Comparison of ENCODE assay signal across 46 mouse cellular contexts in the genomic region with DNA sequence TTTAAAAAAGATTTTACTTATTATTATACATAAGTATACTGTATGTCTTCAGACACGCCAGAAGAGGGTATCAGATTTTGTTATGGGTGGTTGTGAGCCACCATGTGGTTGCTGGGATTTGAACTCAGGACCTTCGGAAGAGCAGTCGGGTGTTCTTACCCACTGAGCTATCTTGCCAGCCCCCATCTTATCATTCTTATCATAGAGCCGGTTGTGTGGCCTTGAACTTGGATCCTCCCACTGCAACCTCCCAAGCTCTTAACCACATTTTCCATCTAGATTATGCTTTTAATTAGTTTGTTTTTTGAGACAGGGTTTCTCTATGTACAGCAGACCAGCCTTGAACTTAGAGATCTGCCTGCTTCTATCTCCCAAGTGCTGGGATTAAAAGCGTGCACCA. TPM values are rescaled to one million over a fixed set of nuclear protein-coding genes. Genes with fewer than 3 reads are reported as not detected.
"Had no signal": no experiment of that assay in that cellular context is flagged by ENCODE, and none has a peak within 500 bp of the region (broad histone marks: within the 10 kb centered on the region; RNA-seq: fewer than 3 reads in every experiment).

No protein-coding gene starts in this region.

- ATAC-seq: lung, postnatal 0 days; midbrain, embryonic 13.5 days; midbrain, embryonic 15.5 days; midbrain, embryonic 16.5 days had no signal

- H3K9ac ChIP-seq: limb, embryonic 12.5 days; limb, embryonic 13.5 days; limb, embryonic 15.5 days; liver, embryonic 13.5 days; liver, embryonic 14.5 days; liver, embryonic 15.5 days; lung, embryonic 14.5 days; lung, embryonic 15.5 days; midbrain, embryonic 12.5 days; midbrain, embryonic 13.5 days; midbrain, embryonic 15.5 days had no signal

- H3K27ac ChIP-seq: left cerebral cortex, adult 2 months; limb, embryonic 10.5 days; limb, embryonic 12.5 days; limb, embryonic 13.5 days; limb, embryonic 15.5 days; liver, embryonic 13.5 days; liver, embryonic 14.5 days; lung, embryonic 15.5 days; macrophage; midbrain, embryonic 10.5 days; midbrain, embryonic 12.5 days; midbrain, embryonic 13.5 days; midbrain, embryonic 15.5 days had no signal

- H3K27me3 ChIP-seq: limb, embryonic 12.5 days; limb, embryonic 13.5 days; limb, embryonic 15.5 days; liver, embryonic 13.5 days; liver, embryonic 15.5 days; lung, embryonic 15.5 days; megakaryocyte, embryonic 14.5 days; midbrain, embryonic 12.5 days; midbrain, embryonic 13.5 days; midbrain, embryonic 15.5 days had no signal

- H3K4me2 ChIP-seq: limb, embryonic 12.5 days; limb, embryonic 13.5 days; limb, embryonic 15.5 days; liver, embryonic 11.5 days; liver, embryonic 15.5 days; lung, embryonic 14.5 days; lung, embryonic 15.5 days; midbrain, embryonic 11.5 days; midbrain, embryonic 12.5 days; midbrain, embryonic 13.5 days; midbrain, embryonic 15.5 days had no signal

- H3K9me3 ChIP-seq: limb, embryonic 10.5 days; limb, embryonic 12.5 days; limb, embryonic 13.5 days; limb, embryonic 15.5 days; liver, embryonic 13.5 days; liver, embryonic 15.5 days; lung, embryonic 15.5 days; megakaryocyte, embryonic 14.5 days; midbrain, embryonic 10.5 days; midbrain, embryonic 12.5 days; midbrain, embryonic 13.5 days; midbrain, embryonic 15.5 days had no signal

- DNase-seq: left cerebral cortex, postnatal 4 days; liver; liver, embryonic 13.5 days; lung, adult 18-20 months; lung, adult 2 months; lung, embryonic 14.5 days; lung, postnatal 10 days; lung, postnatal 14 days; lung, postnatal 36 days; lung, postnatal 4 days; midbrain, embryonic 14.5 days had no signal

- H3K4me3 ChIP-seq: left cerebral cortex, adult 2 months; limb, embryonic 10.5 days; limb, embryonic 12.5 days; limb, embryonic 13.5 days; limb, embryonic 15.5 days; liver, embryonic 13.5 days; liver, embryonic 15.5 days; lung, embryonic 15.5 days; megakaryocyte, embryonic 14.5 days; midbrain, embryonic 10.5 days; midbrain, embryonic 12.5 days; midbrain, embryonic 13.5 days; midbrain, embryonic 15.5 days; myocyte had no signal

RNA-seq across cellular contexts. Expression of a gene that starts 13.2 kb away (rescaled TPM):
- total RNA-seq: left cerebral cortex, adult 18-20 months; left cerebral cortex, adult 2 months; left cerebral cortex, adult 8-10 months; left cerebral cortex, postnatal 10 days; left cerebral cortex, postnatal 14 days; left cerebral cortex, postnatal 25 days; left cerebral cortex, postnatal 36 days; left cerebral cortex, postnatal 4 days; liver, adult 2 months; megakaryocyte progenitor cell, adult 5-6 weeks; megakaryocyte, adult 5-6 weeks; megakaryocyte-erythroid progenitor cell, adult 5-6 weeks; midbrain, postnatal 0 days; monocyte, adult 5-6 weeks had no signal
- polyA plus RNA-seq: limb, embryonic 10.5 days; limb, embryonic 11.5 days; limb, embryonic 12.5 days; limb, embryonic 13.5 days; limb, embryonic 14.5 days; limb, embryonic 15.5 days; liver, adult 2 months; liver, embryonic 11.5 days; liver, embryonic 13.5 days; liver, embryonic 14.5 days; liver, embryonic 15.5 days; lung, adult 2 months; lung, embryonic 14.5 days; lung, embryonic 15.5 days; lung, embryonic 16.5 days; lung, postnatal 0 days; macrophage; midbrain, embryonic 10.5 days; midbrain, embryonic 11.5 days; midbrain, embryonic 12.5 days; midbrain, embryonic 13.5 days; midbrain, embryonic 14.5 days; midbrain, embryonic 15.5 days; midbrain, embryonic 16.5 days; midbrain, postnatal 0 days; myocyte; neural tube, embryonic 11.5 days had no signal

RNA-seq across cellular contexts. Expression of a gene that starts 31.8 kb away (rescaled TPM):
- total RNA-seq: liver, adult 2 months; megakaryocyte progenitor cell, adult 5-6 weeks; megakaryocyte, adult 5-6 weeks; monocyte, adult 5-6 weeks had no signal
- polyA plus RNA-seq: liver, adult 2 months; macrophage had no signal
